Mouse (Mus musculus): ENCODE data around the gene Snx25.

GRCm38 (mm10) chr8:46107690-46108089 lies 44.3 kb downstream of the Snx25 start:
- TF ChIP-seq CTCF (IDR thresholded peaks at IDR 0.05; ENCODE audit: low read depth): no peak
- no peak for TF ChIP-seq EP300 (IDR thresholded peaks at IDR 0.05; ENCODE audit: low read depth)
